Mouse (Mus musculus): Measurements from ENCODE around the gene Antxr1. TPM values are rescaled to one million over a fixed set of nuclear protein-coding genes. Genes with fewer than 3 reads are reported as not detected.

Gene Antxr1
- total RNA-seq, 1 experiment from 2014 or later, result 0.10 TPM

GRCm38 (mm10) chr6:87302746-87303145 lies 32.9 kb downstream of the Antxr1 start:
- no peak for ATAC-seq (replicated peaks in 1 of 2; ENCODE audit: insufficient read depth in 1 of 2, low FRiP score in 2 of 2, low TSS enrichment in 1 of 2, low read depth in 1 of 2, poor library complexity in 2 of 2, severe bottlenecking in 2 of 2)

GRCm38 (mm10) chr6:87301991-87302390 lies 33.6 kb downstream of the Antxr1 start:
- ATAC-seq (replicated peaks in 1 of 2; ENCODE audit: insufficient read depth in 1 of 2, low FRiP score in 2 of 2, low TSS enrichment in 1 of 2, low read depth in 1 of 2, poor library complexity in 2 of 2, severe bottlenecking in 2 of 2), result no peak

- ATAC-seq (replicated peaks in 1 of 2; ENCODE audit: insufficient read depth in 1 of 2, low FRiP score in 2 of 2, low TSS enrichment in 1 of 2, low read depth in 1 of 2, poor library complexity in 2 of 2, severe bottlenecking in 2 of 2), result no peak
These were observed 40.7 kb downstream of the Antxr1 start for GRCm38 (mm10) chr6:87294904-87295303.

- ATAC-seq (replicated peaks in 1 of 2; ENCODE audit: insufficient read depth in 1 of 2, low FRiP score in 2 of 2, low TSS enrichment in 1 of 2, low read depth in 1 of 2, poor library complexity in 2 of 2, severe bottlenecking in 2 of 2), result no peak
These were observed 42.4 kb downstream of the Antxr1 start for GRCm38 (mm10) chr6:87292911-87293851.

GRCm38 (mm10) chr6:87287251-87287650 lies 48.4 kb downstream of the Antxr1 start:
- ATAC-seq (replicated peaks in 1 of 2; ENCODE audit: insufficient read depth in 1 of 2, low FRiP score in 2 of 2, low TSS enrichment in 1 of 2, low read depth in 1 of 2, poor library complexity in 2 of 2, severe bottlenecking in 2 of 2), result no peak

GRCm38 (mm10) chr6:87285365-87285749 lies 50.3 kb downstream of the Antxr1 start:
- no peak for ATAC-seq (replicated peaks in 1 of 2; ENCODE audit: insufficient read depth in 1 of 2, low FRiP score in 2 of 2, low TSS enrichment in 1 of 2, low read depth in 1 of 2, poor library complexity in 2 of 2, severe bottlenecking in 2 of 2)

GRCm38 (mm10) chr6:87284716-87285364 lies 50.8 kb downstream of the Antxr1 start:
- ATAC-seq (replicated peaks in 1 of 2; ENCODE audit: insufficient read depth in 1 of 2, low FRiP score in 2 of 2, low TSS enrichment in 1 of 2, low read depth in 1 of 2, poor library complexity in 2 of 2, severe bottlenecking in 2 of 2), result no peak

- no peak for ATAC-seq (replicated peaks in 1 of 2; ENCODE audit: insufficient read depth in 1 of 2, low FRiP score in 2 of 2, low TSS enrichment in 1 of 2, low read depth in 1 of 2, poor library complexity in 2 of 2, severe bottlenecking in 2 of 2)
These were observed 53.3 kb downstream of the Antxr1 start for GRCm38 (mm10) chr6:87282346-87282781.

GRCm38 (mm10) chr6:87281771-87282170 lies 53.9 kb downstream of the Antxr1 start:
- ATAC-seq (replicated peaks in 1 of 2; ENCODE audit: insufficient read depth in 1 of 2, low FRiP score in 2 of 2, low TSS enrichment in 1 of 2, low read depth in 1 of 2, poor library complexity in 2 of 2, severe bottlenecking in 2 of 2), result peak in 1 of 2 experiments; percentile 65; a peak in 2 of 4 replicates

GRCm38 (mm10) chr6:87278151-87278550 lies 57.5 kb downstream of the Antxr1 start:
- no peak for ATAC-seq (replicated peaks in 1 of 2; ENCODE audit: insufficient read depth in 1 of 2, low FRiP score in 2 of 2, low TSS enrichment in 1 of 2, low read depth in 1 of 2, poor library complexity in 2 of 2, severe bottlenecking in 2 of 2)

GRCm38 (mm10) chr6:87277527-87277926 lies 58.1 kb downstream of the Antxr1 start:
- peak; percentile 26 to 44; a peak in 2 of 4 replicates for ATAC-seq (replicated peaks in 1 of 2; ENCODE audit: insufficient read depth in 1 of 2, low FRiP score in 2 of 2, low TSS enrichment in 1 of 2, low read depth in 1 of 2, poor library complexity in 2 of 2, severe bottlenecking in 2 of 2)

GRCm38 (mm10) chr6:87276941-87277340 lies 58.7 kb downstream of the Antxr1 start:
- ATAC-seq (replicated peaks in 1 of 2; ENCODE audit: insufficient read depth in 1 of 2, low FRiP score in 2 of 2, low TSS enrichment in 1 of 2, low read depth in 1 of 2, poor library complexity in 2 of 2, severe bottlenecking in 2 of 2), result no peak

- no peak for ATAC-seq (replicated peaks in 1 of 2; ENCODE audit: insufficient read depth in 1 of 2, low FRiP score in 2 of 2, low TSS enrichment in 1 of 2, low read depth in 1 of 2, poor library complexity in 2 of 2, severe bottlenecking in 2 of 2)
These were observed 60.8 kb downstream of the Antxr1 start for GRCm38 (mm10) chr6:87274779-87275178.

- ATAC-seq (replicated peaks in 1 of 2; ENCODE audit: insufficient read depth in 1 of 2, low FRiP score in 2 of 2, low TSS enrichment in 1 of 2, low read depth in 1 of 2, poor library complexity in 2 of 2, severe bottlenecking in 2 of 2), result no peak
These were observed 61.8 kb downstream of the Antxr1 start for GRCm38 (mm10) chr6:87273791-87274190.

GRCm38 (mm10) chr6:87273141-87273540 lies 62.5 kb downstream of the Antxr1 start:
- no peak for ATAC-seq (replicated peaks in 1 of 2; ENCODE audit: insufficient read depth in 1 of 2, low FRiP score in 2 of 2, low TSS enrichment in 1 of 2, low read depth in 1 of 2, poor library complexity in 2 of 2, severe bottlenecking in 2 of 2)

GRCm38 (mm10) chr6:87272202-87272601 lies 63.4 kb downstream of the Antxr1 start:
- ATAC-seq (replicated peaks in 1 of 2; ENCODE audit: insufficient read depth in 1 of 2, low FRiP score in 2 of 2, low TSS enrichment in 1 of 2, low read depth in 1 of 2, poor library complexity in 2 of 2, severe bottlenecking in 2 of 2), result no peak

- no peak; a peak in 1 of 4 replicates for ATAC-seq (replicated peaks in 1 of 2; ENCODE audit: insufficient read depth in 1 of 2, low FRiP score in 2 of 2, low TSS enrichment in 1 of 2, low read depth in 1 of 2, poor library complexity in 2 of 2, severe bottlenecking in 2 of 2)
These were observed 65.2 kb downstream of the Antxr1 start for GRCm38 (mm10) chr6:87270452-87270851.

GRCm38 (mm10) chr6:87269950-87270349 lies 65.7 kb downstream of the Antxr1 start:
- ATAC-seq (replicated peaks in 1 of 2; ENCODE audit: insufficient read depth in 1 of 2, low FRiP score in 2 of 2, low TSS enrichment in 1 of 2, low read depth in 1 of 2, poor library complexity in 2 of 2, severe bottlenecking in 2 of 2), result no peak
